Mouse (Mus musculus): Measurements from ENCODE around the gene Snx27. TPM values are rescaled to one million over a fixed set of nuclear protein-coding genes. Genes with fewer than 3 reads are reported as not detected.

The Snx27 gene
- polyA plus RNA-seq, 1 experiment from 2014 or later: 43.0 TPM

DNA sequence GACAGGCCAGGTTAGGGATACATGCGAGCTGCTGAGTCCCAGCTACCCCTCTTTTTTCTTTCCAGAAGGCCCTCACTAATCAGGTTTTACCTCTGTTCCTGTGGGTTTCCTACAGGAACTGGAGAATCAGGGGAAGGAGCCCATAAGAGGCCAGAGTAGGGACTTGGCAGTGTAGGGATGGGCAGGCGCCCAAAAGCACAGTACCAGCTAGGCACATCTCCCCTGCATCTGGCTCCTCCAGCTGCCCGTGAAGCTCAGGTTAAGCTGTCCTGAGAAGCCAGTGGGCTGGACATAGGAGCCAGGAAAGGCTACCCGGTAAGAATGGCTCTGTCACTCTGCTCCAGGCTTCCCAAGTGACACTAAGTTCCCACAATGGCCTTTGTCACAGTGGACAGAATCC is 101.1 kb downstream of the Snx27 start:
- Histone ChIP-seq H3K36me3 (peaks cover 19% of the 10 kb centered on the region), H3K4me3 (no peak overlapping the region; the same call in 1 of the 2 replicates), H3K27me3 (ENCODE audit: insufficient read depth, poor library complexity, severe bottlenecking) (peaks cover 30% of the 10 kb centered on the region), H3K9me3 (no peaks in the 10 kb centered on the region), H3K27ac (0 out of 2 replicates have a peak overlapping the region, but pooled peaks have one; percentile 2), H3K4me1 (replicated peaks) (peaks cover 98% of the 10 kb centered on the region)
- no peak for DNase-seq (ENCODE audit: low spot score)
- 73% methylated on average over 4 of the region's 4 CpGs for whole genome bisulfite sequencing

DNA sequence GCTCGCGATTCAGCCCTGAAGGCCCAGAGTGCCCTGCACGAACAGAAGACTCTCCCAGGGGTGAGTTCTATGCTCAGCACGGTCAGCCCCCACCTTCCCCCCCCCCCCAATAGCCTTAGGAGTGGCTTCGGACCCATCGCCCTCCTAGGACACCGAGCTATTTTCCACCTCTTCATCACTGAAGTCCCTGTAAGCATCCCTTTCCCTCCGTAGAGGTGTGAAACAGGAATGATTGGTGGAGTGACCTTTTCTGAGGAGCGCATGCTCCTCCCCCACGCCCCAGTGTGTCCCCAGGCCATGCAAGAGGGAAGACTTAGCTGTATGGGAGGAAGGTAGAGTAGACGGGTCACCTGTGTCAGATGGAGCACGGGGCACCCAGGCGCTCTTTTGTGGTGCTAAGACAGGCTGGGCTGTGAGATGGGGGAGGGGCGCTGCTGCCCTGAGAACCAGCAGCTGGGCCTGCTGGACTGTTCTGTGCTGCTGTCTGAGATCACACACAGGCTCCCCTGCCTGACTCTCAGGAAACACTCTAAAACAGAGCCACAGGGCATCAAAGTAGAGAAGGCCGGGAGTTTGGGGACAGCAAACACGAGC is 102.1 kb downstream of the Snx27 start, which contains the start of gene Riiad1:
Gene Riiad1, minus strand, starts transcription at position 51 of the 594 bp plus-strand sequence.
- H3K4me3 ChIP-seq: peak within 1 kb of the TSS; percentile 59
- 7% methylated on average over 16 of the region's 16 CpGs for WGBS
- peak within 1 kb of the TSS; percentile 92 for H3K27ac ChIP-seq
- H3K4me1 ChIP-seq (replicated peaks): peaks cover 94% of the 10 kb centered on the region
- H3K9me3 ChIP-seq: no peaks in the 10 kb centered on the region
- peaks cover 11% of the 10 kb centered on the region; the same call in 1 of the 2 replicates for H3K36me3 ChIP-seq
- peak; percentile 40 for DNase-seq (ENCODE audit: low spot score)
- peaks cover 30% of the 10 kb centered on the region for H3K27me3 ChIP-seq (ENCODE audit: insufficient read depth, poor library complexity, severe bottlenecking)

DNA sequence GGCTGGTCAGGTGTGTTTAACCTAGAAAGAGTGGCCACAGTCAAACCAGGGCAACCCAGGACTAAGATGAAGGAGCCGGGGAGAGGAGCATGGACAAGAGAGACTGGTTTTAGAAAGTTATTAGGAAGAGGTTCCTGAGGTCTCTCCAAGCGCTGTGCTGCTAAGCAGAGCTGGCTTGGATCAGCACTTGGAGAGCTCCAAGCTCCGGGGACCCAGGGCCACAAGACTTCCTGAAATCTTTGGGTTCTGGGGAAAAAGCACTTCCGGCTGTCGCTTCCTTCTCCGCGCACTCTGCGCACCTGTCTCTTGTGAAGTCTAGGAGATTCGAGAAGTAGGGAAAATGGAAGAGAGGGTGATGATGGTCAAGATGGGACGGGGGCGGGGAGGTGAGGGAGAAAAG is 103.0 kb downstream of the Snx27 start:
- Histone ChIP-seq H3K4me3 (peak overlapping the region; percentile 59), H3K9me3 (no peaks in the 10 kb centered on the region), H3K4me1 (replicated peaks) (peaks cover 85% of the 10 kb centered on the region), H3K27ac (peak overlapping the region; percentile 92), H3K36me3 (0 out of 2 replicates have a peak, but pooled peaks cover 5% of the 10 kb centered on the region), H3K27me3 (ENCODE audit: insufficient read depth, poor library complexity, severe bottlenecking) (peaks cover 30% of the 10 kb centered on the region)
- peak; percentile 48 for DNase-seq (ENCODE audit: low spot score)
- 7% methylated on average over 11 of the region's 11 CpGs for WGBS

DNA sequence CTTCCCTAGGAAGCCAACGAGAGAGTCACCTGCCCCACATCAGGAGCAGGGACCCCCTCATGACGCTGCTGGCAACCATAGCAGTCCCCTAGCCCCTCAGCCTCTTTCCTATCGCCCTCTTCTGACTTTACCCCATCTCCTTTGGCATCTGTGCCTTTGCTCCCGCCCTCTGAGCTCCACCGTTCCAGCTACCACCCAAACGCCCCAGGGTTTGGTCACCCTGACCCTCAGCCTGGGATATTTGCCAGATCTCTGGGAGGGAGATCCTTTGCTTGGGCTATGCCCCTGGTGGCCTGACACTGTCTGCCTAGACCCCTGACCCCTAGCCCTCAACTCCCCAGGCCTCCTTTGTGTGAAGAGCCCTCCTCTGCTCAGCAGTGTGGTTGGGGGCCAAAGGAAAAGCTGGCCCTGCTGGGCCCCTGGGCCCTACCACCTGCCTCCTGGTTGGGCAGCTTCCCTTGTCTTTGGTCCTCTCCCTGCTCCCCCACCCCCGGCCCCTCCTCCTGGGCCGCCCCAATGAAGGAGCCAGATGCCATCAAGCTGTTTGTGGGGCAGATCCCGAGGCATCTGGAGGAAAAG is 103.8 kb downstream of the Snx27 start:
- H3K36me3 ChIP-seq: 0 out of 2 replicates have a peak, but pooled peaks cover 5% of the 10 kb centered on the region
- peaks cover 84% of the 10 kb centered on the region for H3K4me1 ChIP-seq (replicated peaks)
- H3K4me3 ChIP-seq: peak overlapping the region; percentile 59
- H3K9me3 ChIP-seq: no peaks in the 10 kb centered on the region
- DNase-seq (ENCODE audit: low spot score): peak; percentile 55
- H3K27ac ChIP-seq: peak overlapping the region; percentile 92
- WGBS: 7% methylated on average over 9 of the region's 9 CpGs
- peaks cover 30% of the 10 kb centered on the region for H3K27me3 ChIP-seq (ENCODE audit: insufficient read depth, poor library complexity, severe bottlenecking)

DNA sequence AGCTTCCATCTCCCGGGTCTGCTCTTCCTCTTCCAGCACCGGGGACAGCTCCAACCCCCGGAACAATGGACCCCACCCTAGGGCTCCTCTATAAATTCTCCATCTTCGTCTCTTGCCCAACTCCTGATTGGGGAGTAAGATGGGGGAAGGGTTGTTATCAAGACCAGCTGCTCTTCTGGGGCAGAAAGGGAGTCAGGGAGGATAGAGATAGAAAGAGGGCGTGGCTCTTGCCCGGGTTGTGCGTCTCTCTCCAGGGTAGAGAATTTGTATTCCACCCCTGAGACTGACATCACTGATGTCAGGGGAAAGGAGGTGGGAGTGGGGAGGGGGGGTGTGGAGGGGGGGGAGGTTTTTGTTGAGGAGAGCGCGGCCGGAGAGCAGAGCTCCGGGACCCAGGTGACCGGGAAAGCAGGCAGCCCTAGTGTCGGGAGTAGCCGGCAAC is 104.5 kb downstream of the Snx27 start, which contains the start of gene Celf3:
Gene Celf3, plus strand, starts transcription at position 315 of the 442 bp plus-strand sequence.
- Histone ChIP-seq H3K4me1 (replicated peaks) (peaks cover 84% of the 10 kb centered on the region), H3K9me3 (no peaks in the 10 kb centered on the region), H3K27me3 (ENCODE audit: insufficient read depth, poor library complexity, severe bottlenecking) (peaks cover 30% of the 10 kb centered on the region), H3K36me3 (0 out of 2 replicates have a peak, but pooled peaks cover 5% of the 10 kb centered on the region), H3K4me3 (peak within 1 kb of the TSS; percentile 59), H3K27ac (peak within 1 kb of the TSS; percentile 92)
- 1% methylated on average over 14 of the region's 14 CpGs for WGBS
- DNase-seq (ENCODE audit: low spot score): peak; percentile 80

DNA sequence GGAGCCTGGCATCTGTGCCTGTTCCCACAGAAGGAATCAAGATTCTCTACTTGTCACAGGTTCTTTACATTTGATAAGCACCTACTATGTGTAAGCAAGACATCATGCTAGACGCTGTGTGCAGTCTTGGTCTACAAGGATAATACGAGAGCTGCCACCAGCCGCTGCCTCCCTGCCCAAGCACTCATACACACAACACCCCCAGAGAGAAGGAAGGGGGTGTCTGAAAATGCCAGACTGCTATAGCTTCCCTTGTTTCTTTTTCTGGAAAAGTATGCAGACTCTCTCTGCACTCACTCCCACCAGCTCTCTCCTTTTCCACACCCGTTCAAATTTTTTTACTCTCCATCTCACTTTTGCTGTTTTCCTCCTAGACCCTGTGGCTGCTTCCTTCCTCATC is 105.1 kb downstream of the Snx27 start:
- Histone ChIP-seq H3K36me3 (0 out of 2 replicates have a peak, but pooled peaks cover 5% of the 10 kb centered on the region), H3K4me1 (replicated peaks) (peaks cover 84% of the 10 kb centered on the region), H3K9me3 (no peaks in the 10 kb centered on the region), H3K27ac (peak overlapping the region; percentile 92), H3K27me3 (ENCODE audit: insufficient read depth, poor library complexity, severe bottlenecking) (peaks cover 30% of the 10 kb centered on the region), H3K4me3 (peak overlapping the region; percentile 59)
- DNase-seq (ENCODE audit: low spot score): no peak
- WGBS: 44% methylated on average over 4 of the region's 4 CpGs

DNA sequence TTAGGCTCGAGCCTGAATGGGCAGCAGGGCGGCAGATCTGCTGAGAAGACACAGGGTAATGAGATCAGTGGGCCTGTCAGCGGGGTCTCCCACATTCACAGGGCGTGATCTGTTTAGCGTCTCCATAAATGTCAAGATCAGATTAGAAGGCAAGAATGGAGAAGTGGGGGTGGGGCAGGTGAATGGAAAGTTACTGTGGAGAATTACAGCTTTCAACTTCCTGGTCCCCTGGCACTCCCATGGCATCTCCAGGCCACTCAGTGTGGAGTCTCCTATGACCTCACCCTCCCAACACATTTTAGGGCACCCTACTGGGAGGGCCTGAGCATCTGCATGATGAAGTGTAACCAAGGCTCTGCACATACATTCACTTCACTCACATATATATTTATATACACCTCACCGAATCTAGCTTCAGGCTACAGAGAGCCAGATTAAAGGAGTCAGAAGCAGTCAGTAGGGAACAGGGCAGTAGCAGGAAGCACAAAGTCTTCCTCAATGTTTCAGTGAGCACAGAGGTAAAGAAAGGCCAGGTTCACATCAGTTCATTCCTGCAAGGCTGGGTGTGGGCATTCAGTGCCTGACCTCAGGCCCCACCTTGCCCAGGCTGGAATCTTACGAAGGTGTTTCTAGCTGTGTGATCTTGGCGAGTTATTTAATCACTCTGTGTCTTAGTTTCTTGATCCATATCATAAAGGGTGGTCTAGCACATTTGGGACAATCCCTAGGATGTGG is 106.0 kb downstream of the Snx27 start:
- 75% methylated on average over 8 of the region's 8 CpGs for whole genome bisulfite sequencing
- Histone ChIP-seq H3K36me3 (0 out of 2 replicates have a peak, but pooled peaks cover 3% of the 10 kb centered on the region), H3K27ac (no peak overlapping the region), H3K4me1 (replicated peaks) (peaks cover 79% of the 10 kb centered on the region), H3K9me3 (no peaks in the 10 kb centered on the region), H3K27me3 (ENCODE audit: insufficient read depth, poor library complexity, severe bottlenecking) (peaks cover 30% of the 10 kb centered on the region), H3K4me3 (no peak overlapping the region)
- DNase-seq (ENCODE audit: low spot score): no peak

DNA sequence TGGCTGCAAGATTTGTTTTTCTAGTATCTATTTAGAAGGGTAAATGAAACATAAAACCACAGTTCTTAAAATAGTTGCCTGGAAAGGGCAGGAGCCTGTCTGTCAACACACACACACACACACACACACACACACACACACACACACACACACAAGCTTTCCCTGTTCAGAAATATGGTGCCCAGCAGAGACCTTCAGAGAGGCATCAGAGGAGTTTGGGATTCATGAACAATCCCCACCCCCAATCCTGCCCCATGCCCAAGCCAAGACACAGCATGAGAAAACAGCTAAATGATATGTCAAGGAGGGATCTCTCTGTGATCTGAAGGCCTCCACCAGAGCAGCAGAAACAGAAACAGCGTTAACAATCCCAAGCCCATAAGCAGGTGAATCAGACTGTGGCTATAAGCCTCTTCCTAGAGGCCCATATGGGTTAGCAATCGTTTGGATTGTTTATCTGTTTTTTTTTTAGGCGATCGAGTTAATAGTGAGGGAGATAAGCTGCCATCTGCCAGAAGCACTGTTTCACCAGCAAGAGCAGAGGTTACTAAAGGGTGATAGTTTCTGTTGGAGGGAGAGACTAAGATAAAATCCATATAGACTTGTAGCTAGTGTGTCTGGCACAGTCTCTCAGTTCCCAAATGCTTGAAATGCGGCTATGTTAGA is 108.8 kb downstream of the Snx27 start:
- H3K27me3 ChIP-seq (ENCODE audit: insufficient read depth, poor library complexity, severe bottlenecking): peaks cover 4% of the 10 kb centered on the region; the same call in 1 of the 2 replicates
- H3K4me3 ChIP-seq: no peak overlapping the region
- H3K27ac ChIP-seq: no peak overlapping the region
- H3K36me3 ChIP-seq: no peaks in the 10 kb centered on the region
- H3K4me1 ChIP-seq (replicated peaks): peaks cover 51% of the 10 kb centered on the region
- no peaks in the 10 kb centered on the region for H3K9me3 ChIP-seq
- DNase-seq (ENCODE audit: low spot score): no peak
- WGBS: 87% methylated on average over 5 of the region's 5 CpGs

DNA sequence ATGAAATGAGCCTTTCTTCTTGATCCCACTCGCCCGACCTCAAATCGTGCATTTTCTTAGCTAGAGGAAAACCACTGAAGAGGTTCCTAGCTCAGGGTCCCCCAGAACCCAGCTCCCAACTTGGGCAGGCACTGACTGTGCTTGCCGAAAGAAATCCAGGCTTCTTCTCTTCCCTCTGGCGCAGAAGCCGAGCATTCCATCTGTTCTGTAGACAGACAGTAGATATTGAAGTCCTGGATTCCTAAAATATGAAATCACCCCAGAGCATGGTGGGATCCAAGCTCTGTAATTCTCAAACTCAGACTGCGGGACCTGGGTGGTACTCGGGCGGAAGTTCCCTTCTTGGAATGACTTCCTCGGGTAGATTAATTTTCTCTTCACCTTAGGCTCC is 109.4 kb downstream of the Snx27 start:
- Histone ChIP-seq H3K4me1 (replicated peaks) (peaks cover 45% of the 10 kb centered on the region), H3K27ac (peak overlapping the region; percentile 75), H3K9me3 (no peaks in the 10 kb centered on the region), H3K4me3 (0 out of 2 replicates have a peak overlapping the region, but pooled peaks have one; percentile 47), H3K27me3 (ENCODE audit: insufficient read depth, poor library complexity, severe bottlenecking) (no peaks in the 10 kb centered on the region; the same call in 1 of the 2 replicates), H3K36me3 (no peaks in the 10 kb centered on the region)
- no peak for DNase-seq (ENCODE audit: low spot score)
- 55% methylated on average over 10 of the region's 10 CpGs for whole genome bisulfite sequencing

DNA sequence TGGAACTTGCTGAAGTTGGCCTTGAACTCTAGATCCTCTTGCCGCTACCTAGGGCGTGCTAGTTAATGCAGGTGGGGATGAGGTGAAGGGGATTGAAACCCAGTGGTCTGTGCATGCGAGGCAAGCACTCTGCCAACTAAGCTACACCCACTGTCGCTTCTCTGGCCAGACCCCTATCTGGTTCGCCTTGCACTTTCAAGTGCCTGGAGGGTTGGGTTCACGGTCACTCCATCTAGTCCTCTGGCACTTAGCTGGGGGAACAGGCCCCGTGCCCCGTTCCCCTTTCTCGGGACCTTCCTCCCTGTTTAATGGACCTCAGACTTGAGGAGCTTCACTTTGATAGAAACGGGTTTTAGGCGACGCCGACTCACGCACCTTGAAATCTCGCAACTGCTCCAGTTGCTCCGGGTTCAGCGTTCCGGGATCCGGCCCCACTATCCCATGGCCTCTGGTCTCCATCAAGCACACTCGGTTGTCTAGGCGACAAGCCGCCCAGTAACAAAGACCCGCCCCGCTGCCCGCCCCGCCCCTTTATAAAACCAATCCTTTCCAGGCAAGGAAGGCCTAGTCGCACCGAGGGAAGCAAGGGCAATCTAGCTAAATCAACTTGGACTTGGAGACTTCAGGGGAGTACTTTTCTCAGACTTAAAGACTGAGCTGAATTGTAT is 109.9 kb downstream of the Snx27 start:
- DNase-seq (ENCODE audit: low spot score): peak; percentile 84
- peaks cover 40% of the 10 kb centered on the region for H3K4me1 ChIP-seq (replicated peaks)
- no peaks in the 10 kb centered on the region for H3K9me3 ChIP-seq
- peak overlapping the region; percentile 75 for H3K27ac ChIP-seq
- no peaks in the 10 kb centered on the region for H3K36me3 ChIP-seq
- WGBS: 10% methylated on average over 28 of the region's 28 CpGs
- peak overlapping the region; percentile 47 for H3K4me3 ChIP-seq
- H3K27me3 ChIP-seq (ENCODE audit: insufficient read depth, poor library complexity, severe bottlenecking): no peaks in the 10 kb centered on the region

DNA sequence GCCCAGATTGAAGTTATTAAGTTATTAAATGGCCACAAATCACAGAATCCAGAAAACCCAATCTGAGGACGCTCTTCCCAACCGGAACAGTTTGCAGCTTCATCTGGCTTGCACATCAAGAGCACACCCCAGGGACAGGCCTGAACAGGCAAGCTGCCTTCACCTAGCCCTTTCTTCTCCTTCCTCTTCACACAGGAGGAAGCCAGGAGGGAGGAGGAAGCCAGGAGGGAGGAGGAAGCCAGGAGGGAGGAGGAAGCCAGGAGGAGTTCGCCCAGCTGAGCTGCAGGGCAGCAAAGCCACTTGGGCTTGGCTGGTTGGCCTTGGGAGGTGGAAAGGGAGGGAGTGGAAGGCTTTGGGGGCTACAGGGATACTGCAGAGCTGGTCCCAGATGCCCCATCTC is 113.6 kb downstream of the Snx27 start:
- DNase-seq (ENCODE audit: low spot score): no peak
- Histone ChIP-seq H3K36me3 (no peaks in the 10 kb centered on the region), H3K27me3 (ENCODE audit: insufficient read depth, poor library complexity, severe bottlenecking) (no peaks in the 10 kb centered on the region), H3K4me3 (no peak overlapping the region), H3K27ac (no peak overlapping the region), H3K9me3 (no peaks in the 10 kb centered on the region), H3K4me1 (replicated peaks) (peaks cover 40% of the 10 kb centered on the region)
- WGBS: 59% methylated on average over 3 of the region's 3 CpGs
